Mouse (Mus musculus): Measurements from ENCODE around the gene Thsd4. TPM values are rescaled to one million over a fixed set of nuclear protein-coding genes. Genes with fewer than 3 reads are reported as not detected.

The Thsd4 gene
- polyA plus RNA-seq, 1 experiment from 2014 or later = 20.2 TPM

DNA sequence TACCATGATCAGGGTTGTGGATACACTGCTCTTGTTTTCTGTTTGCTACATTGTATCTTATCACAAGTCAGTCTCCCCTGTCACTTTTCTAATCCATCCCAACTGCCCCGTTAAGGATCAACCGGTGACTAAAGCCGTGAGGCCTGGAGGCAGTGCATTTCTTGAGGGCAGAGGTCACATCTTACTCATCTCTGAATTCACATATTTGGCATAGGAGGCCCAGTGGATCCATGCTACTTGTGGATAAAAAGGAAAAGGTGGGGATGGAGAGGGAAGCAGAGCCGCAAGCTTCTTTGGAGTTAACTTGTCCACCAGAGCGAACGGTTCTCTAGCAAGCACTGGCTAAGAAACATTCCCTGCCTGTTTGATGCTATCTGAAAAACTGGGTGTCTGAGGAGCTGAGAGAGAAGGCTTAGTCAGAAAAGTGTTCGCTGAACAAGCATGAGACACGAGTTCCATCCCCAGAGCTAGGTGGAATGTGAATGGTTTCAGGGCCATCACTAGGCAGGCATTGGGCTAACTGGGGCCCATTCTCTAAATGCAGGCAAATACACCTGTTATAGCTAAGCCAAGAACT lies 211.0 kb downstream of the Thsd4 start:
- Histone ChIP-seq H3K27me3 (replicated peaks; ENCODE audit: control insufficient read depth, insufficient read depth, low read length) (no peaks in the 10 kb centered on the region), H3K9ac (ENCODE audit: low read depth, low read length) (no peak overlapping the region), H3K9me3 (ENCODE audit: control insufficient read depth, low read length) (no peaks in the 10 kb centered on the region), H3K36me3 (ENCODE audit: control insufficient read depth, insufficient read depth, low read length) (no peaks in the 10 kb centered on the region), H3K4me3 (ENCODE audit: low read length) (no peak overlapping the region), H3K4me1 (ENCODE audit: control insufficient read depth, insufficient read depth, low read length) (peaks cover 51% of the 10 kb centered on the region), H3K4me2 (ENCODE audit: low read depth, low read length) (no peak overlapping the region), H3K27ac (ENCODE audit: low read length) (peak overlapping the region; percentile 37)
- 67% methylated on average over 8 of the region's 8 CpGs for WGBS
- ATAC-seq = no peak

DNA sequence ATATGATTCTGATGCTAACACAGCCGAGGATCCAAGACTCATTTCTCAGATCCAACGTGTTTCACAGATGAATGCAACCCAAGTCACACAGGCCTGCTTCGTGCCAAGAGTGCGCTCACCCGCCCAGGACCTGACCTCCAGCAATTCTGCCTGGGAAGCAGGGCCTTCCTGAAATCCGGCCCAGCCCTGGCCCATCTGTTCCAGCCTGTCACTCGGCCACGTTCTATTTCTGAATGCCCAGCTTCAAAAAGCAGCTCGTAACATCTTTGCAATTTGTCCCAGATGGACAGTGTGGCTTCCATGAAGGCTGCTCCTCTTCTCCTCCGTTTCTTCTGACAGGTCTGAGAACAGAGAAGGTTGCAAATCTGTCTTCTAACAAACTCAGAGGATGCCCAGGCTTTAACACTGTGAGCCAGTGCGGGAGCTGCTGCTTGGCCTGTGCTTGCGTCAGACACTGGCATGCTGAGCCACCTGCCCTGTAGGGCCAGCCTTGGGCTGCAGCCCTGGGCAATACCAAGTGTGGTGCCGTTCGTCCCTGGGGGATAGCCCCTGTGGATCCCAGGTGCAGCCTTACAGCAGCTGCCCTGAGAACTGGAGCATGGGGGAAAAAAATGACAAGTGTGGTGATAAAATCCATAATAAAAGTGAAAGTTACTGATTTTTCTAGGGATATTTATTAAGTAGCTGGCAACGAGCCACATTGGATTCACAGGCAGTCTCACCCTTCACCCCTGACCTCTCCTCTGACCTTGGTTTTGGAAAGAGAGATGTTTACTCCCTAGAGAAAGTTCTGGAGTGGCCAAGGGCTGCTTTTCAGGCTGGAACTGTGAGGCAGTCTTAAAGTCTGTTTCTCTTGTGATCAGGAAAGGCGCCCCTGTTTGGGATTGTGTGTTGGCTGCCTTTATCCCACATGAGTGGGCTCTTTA lies 211.8 kb downstream of the Thsd4 start:
- no peaks in the 10 kb centered on the region for H3K9me3 ChIP-seq (ENCODE audit: control insufficient read depth, low read length)
- peak overlapping the region; percentile 37 for H3K27ac ChIP-seq (ENCODE audit: low read length)
- no peak overlapping the region for H3K4me3 ChIP-seq (ENCODE audit: low read length)
- 0 out of 2 replicates have a peak overlapping the region, but pooled peaks have one; percentile 34 for H3K9ac ChIP-seq (ENCODE audit: low read depth, low read length)
- ATAC-seq = no peak
- no peaks in the 10 kb centered on the region for H3K36me3 ChIP-seq (ENCODE audit: control insufficient read depth, insufficient read depth, low read length)
- 57% methylated on average over 16 of the region's 16 CpGs for WGBS
- H3K4me1 ChIP-seq (ENCODE audit: control insufficient read depth, insufficient read depth, low read length) = peaks cover 54% of the 10 kb centered on the region
- no peaks in the 10 kb centered on the region for H3K27me3 ChIP-seq (replicated peaks; ENCODE audit: control insufficient read depth, insufficient read depth, low read length)
- no peak overlapping the region for H3K4me2 ChIP-seq (ENCODE audit: low read depth, low read length)

DNA sequence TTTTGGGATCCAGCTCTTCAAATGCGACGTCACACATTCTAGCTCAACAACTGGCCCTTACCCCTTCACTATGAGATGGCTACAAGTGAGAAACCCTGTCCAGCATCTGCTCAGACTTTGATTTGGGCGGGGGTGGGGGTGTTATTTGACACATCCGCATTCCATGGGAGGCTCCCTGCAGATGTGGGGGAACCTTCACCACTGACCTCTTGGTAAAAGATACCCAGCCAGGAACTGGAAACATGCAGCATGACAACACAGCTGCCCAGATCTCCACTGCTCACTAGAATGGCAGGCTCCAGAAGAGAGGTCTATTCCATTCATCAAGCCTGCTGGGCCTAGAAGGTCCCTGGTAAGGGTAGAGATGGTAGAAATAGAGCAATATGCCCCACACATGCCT lies 213.7 kb downstream of the Thsd4 start:
- Histone ChIP-seq H3K36me3 (ENCODE audit: control insufficient read depth, insufficient read depth, low read length) (no peaks in the 10 kb centered on the region), H3K9me3 (ENCODE audit: control insufficient read depth, low read length) (no peaks in the 10 kb centered on the region), H3K27ac (ENCODE audit: low read length) (peak overlapping the region; percentile 90), H3K9ac (ENCODE audit: low read depth, low read length) (no peak overlapping the region), H3K4me1 (ENCODE audit: control insufficient read depth, insufficient read depth, low read length) (peaks cover 58% of the 10 kb centered on the region), H3K4me2 (ENCODE audit: low read depth, low read length) (no peak overlapping the region), H3K27me3 (replicated peaks; ENCODE audit: control insufficient read depth, insufficient read depth, low read length) (no peaks in the 10 kb centered on the region), H3K4me3 (ENCODE audit: low read length) (no peak overlapping the region)
- ATAC-seq = no peak
- 84% methylated on average over 4 of the region's 4 CpGs for WGBS

DNA sequence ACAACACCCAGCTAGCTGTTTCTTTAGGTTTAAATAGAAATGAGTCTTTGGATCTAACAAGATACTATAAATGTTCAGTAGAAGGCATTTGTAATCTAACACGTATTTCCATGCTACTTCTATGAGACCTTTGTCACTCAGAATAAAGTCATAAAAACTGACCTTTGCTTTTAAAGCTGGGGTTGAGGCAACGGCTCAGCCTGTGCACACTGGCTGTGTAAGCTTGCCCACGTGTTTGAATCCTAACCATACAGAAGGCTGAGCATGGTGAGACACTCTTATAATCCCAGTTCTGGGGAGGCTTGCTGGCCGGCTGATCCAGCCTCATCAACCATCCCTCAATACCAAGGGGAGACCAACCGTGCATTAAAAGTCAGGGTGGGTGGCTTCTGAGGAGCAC lies 214.4 kb downstream of the Thsd4 start:
- H3K4me1 ChIP-seq (ENCODE audit: control insufficient read depth, insufficient read depth, low read length) = peaks cover 51% of the 10 kb centered on the region
- no peak overlapping the region for H3K4me2 ChIP-seq (ENCODE audit: low read depth, low read length)
- H3K27ac ChIP-seq (ENCODE audit: low read length) = peak overlapping the region; percentile 90
- 62% methylated on average over 5 of the region's 5 CpGs for WGBS
- H3K9me3 ChIP-seq (ENCODE audit: control insufficient read depth, low read length) = no peaks in the 10 kb centered on the region
- no peak overlapping the region for H3K4me3 ChIP-seq (ENCODE audit: low read length)
- no peaks in the 10 kb centered on the region for H3K36me3 ChIP-seq (ENCODE audit: control insufficient read depth, insufficient read depth, low read length)
- ATAC-seq = peak; percentile 81
- H3K27me3 ChIP-seq (replicated peaks; ENCODE audit: control insufficient read depth, insufficient read depth, low read length) = no peaks in the 10 kb centered on the region
- H3K9ac ChIP-seq (ENCODE audit: low read depth, low read length) = no peak overlapping the region

DNA sequence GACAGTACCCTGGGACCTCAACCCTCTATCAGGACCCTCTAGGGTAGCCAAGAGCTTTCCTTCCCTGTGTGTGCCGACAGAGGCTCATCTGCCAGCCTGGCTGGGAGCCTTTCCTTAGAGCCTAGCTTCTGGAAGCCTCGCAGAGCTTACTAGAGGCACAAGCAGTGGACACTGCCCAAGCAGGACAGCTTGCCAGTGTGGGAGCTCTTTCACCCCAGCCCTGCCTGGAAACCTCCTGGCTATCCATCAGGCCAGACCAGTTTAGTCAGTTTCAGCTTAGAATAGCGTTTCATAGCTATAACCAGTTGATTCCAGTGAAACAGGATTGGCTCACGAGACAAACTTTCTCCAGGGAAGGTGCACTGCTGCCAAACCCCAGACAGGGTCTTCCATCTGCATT lies 215.6 kb downstream of the Thsd4 start:
- H3K36me3 ChIP-seq (ENCODE audit: control insufficient read depth, insufficient read depth, low read length) = no peaks in the 10 kb centered on the region
- 66% methylated on average over 4 of the region's 4 CpGs for WGBS
- peak overlapping the region; percentile 48; the same call in 1 of the 2 replicates for H3K9ac ChIP-seq (ENCODE audit: low read depth, low read length)
- H3K27me3 ChIP-seq (replicated peaks; ENCODE audit: control insufficient read depth, insufficient read depth, low read length) = no peaks in the 10 kb centered on the region
- H3K4me2 ChIP-seq (ENCODE audit: low read depth, low read length) = no peak overlapping the region
- H3K9me3 ChIP-seq (ENCODE audit: control insufficient read depth, low read length) = no peaks in the 10 kb centered on the region
- ATAC-seq = peak; percentile 27; the same call in 1 of the 2 replicates
- peaks cover 41% of the 10 kb centered on the region for H3K4me1 ChIP-seq (ENCODE audit: control insufficient read depth, insufficient read depth, low read length)
- H3K27ac ChIP-seq (ENCODE audit: low read length) = peak overlapping the region; percentile 90
- no peak overlapping the region for H3K4me3 ChIP-seq (ENCODE audit: low read length)

DNA sequence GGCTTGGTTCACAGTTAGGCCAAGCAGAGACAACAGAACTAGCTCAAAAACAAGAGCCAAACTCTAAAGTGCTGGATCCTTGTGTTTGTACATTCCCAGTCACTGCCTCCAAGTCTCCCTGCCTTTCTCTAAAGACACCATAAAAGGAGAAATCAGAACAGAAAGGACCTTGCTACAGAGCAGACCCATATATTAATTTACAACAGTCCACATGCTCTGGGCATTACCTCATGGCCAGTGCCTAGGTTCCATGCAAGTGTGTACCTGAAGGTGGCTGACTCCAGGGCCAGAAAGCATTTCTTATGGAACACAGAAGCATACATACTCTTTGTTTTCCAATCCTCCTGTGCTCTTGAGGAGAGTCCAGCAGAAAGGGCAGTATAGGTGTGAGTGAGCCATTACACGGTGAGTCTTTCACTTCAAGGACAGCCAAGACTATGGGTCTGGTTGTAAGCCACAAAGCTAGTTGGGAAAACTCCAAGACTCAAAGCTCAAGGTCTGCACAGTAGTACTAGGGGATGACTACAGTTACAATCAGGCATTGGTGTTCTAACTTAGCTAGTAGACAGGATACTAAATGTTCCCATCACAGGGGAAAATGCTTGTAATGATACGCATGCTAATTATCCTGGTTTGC lies 216.5 kb downstream of the Thsd4 start:
- Histone ChIP-seq H3K27ac (ENCODE audit: low read length) (peak overlapping the region; percentile 67), H3K4me2 (ENCODE audit: low read depth, low read length) (no peak overlapping the region), H3K36me3 (ENCODE audit: control insufficient read depth, insufficient read depth, low read length) (no peaks in the 10 kb centered on the region), H3K4me3 (ENCODE audit: low read length) (no peak overlapping the region), H3K9me3 (ENCODE audit: control insufficient read depth, low read length) (0 out of 2 replicates have a peak, but pooled peaks cover 3% of the 10 kb centered on the region), H3K9ac (ENCODE audit: low read depth, low read length) (no peak overlapping the region), H3K27me3 (replicated peaks; ENCODE audit: control insufficient read depth, insufficient read depth, low read length) (no peaks in the 10 kb centered on the region), H3K4me1 (ENCODE audit: control insufficient read depth, insufficient read depth, low read length) (peaks cover 33% of the 10 kb centered on the region)
- WGBS = 82% methylated on average over 2 of the region's 2 CpGs
- ATAC-seq = peak; percentile 56

DNA sequence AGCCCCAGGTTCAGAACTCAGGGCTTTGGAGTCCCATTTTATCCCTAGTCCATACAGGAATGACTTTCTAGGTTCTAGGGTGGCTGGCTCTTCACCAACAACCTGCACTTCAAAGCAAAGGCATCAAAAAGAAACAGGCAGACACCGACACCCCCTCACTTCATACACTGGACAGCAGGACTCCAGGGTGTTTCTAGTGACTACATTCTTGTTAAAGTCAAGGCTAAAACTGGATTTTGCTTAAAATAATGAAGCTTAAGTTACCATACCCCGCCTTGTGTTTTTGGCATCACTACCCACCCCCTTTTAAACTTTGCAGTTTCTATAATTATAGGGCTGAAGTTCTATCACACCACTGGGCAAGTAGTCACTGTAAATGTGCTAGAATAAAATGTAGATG lies 225.6 kb downstream of the Thsd4 start:
- H3K4me3 ChIP-seq (ENCODE audit: low read length) = no peak overlapping the region

DNA sequence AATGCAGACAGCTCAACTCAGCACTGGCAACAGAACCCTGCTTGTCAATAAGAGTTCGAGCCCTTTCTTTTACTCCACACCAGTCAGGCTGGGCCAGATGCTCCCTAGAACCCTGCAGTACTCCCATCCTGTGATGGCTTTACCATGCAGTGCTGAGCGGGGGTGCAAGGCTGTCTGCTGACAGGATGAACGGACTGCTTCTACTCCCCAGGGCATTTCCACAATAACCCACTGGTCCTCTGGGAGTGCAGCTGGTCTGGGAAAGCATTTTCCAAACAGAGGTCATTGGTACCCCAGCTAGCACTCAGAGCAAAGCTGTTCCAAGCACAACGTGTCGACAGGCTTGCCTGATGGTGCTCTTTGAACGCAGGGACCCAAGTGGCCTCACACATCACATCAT lies 226.6 kb downstream of the Thsd4 start:
- Histone ChIP-seq H3K9ac (ENCODE audit: low read depth, low read length) (no peak overlapping the region), H3K4me2 (ENCODE audit: low read depth, low read length) (no peak overlapping the region), H3K4me3 (ENCODE audit: low read length) (no peak overlapping the region), H3K27me3 (replicated peaks; ENCODE audit: control insufficient read depth, insufficient read depth, low read length) (no peaks in the 10 kb centered on the region), H3K9me3 (ENCODE audit: control insufficient read depth, low read length) (no peaks in the 10 kb centered on the region), H3K4me1 (ENCODE audit: control insufficient read depth, insufficient read depth, low read length) (no peaks in the 10 kb centered on the region), H3K27ac (ENCODE audit: low read length) (no peak overlapping the region), H3K36me3 (ENCODE audit: control insufficient read depth, insufficient read depth, low read length) (no peaks in the 10 kb centered on the region)
- no peak for ATAC-seq
- 55% methylated on average over 6 of the region's 6 CpGs for WGBS

More for the DNA sequence above, 225.6 kb downstream of the Thsd4 start:
- Histone ChIP-seq H3K27me3 (replicated peaks; ENCODE audit: control insufficient read depth, insufficient read depth, low read length) (no peaks in the 10 kb centered on the region), H3K27ac (ENCODE audit: low read length) (no peak overlapping the region), H3K4me1 (ENCODE audit: control insufficient read depth, insufficient read depth, low read length) (no peaks in the 10 kb centered on the region), H3K9me3 (ENCODE audit: control insufficient read depth, low read length) (0 out of 2 replicates have a peak, but pooled peaks cover 3% of the 10 kb centered on the region), H3K4me2 (ENCODE audit: low read depth, low read length) (no peak overlapping the region), H3K9ac (ENCODE audit: low read depth, low read length) (no peak overlapping the region), H3K36me3 (ENCODE audit: control insufficient read depth, insufficient read depth, low read length) (no peaks in the 10 kb centered on the region)
- no peak for ATAC-seq
- 90% methylated on average over 2 of the region's 2 CpGs for WGBS

DNA sequence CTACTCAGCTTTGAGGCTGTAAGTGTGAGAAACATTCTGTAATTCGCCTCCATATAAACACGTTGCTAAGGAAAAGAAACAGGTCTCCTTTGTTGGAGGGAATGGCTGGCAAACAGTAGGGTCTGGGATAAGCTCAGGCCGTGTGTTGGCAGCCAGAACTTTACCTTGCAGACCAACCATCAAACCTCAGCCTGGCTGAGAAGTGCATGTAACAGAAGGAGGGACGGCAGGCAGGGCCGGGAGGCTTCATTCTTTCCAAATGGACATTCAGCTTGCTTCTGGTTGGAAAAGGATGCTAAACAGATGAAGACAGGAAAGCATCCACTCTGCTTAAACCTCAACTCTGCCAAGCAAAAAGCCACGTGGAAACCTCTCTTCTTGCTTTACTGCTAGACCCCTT lies 228.7 kb downstream of the Thsd4 start:
- H3K36me3 ChIP-seq (ENCODE audit: control insufficient read depth, insufficient read depth, low read length) = no peaks in the 10 kb centered on the region; the same call in 1 of the 2 replicates
- no peak for ATAC-seq
- no peak overlapping the region for H3K27ac ChIP-seq (ENCODE audit: low read length)
- H3K4me1 ChIP-seq (ENCODE audit: control insufficient read depth, insufficient read depth, low read length) = no peaks in the 10 kb centered on the region
- H3K9me3 ChIP-seq (ENCODE audit: control insufficient read depth, low read length) = no peaks in the 10 kb centered on the region
- H3K4me3 ChIP-seq (ENCODE audit: low read length) = no peak overlapping the region
- no peak overlapping the region for H3K9ac ChIP-seq (ENCODE audit: low read depth, low read length)
- H3K27me3 ChIP-seq (replicated peaks; ENCODE audit: control insufficient read depth, insufficient read depth, low read length) = no peaks in the 10 kb centered on the region
- no peak overlapping the region for H3K4me2 ChIP-seq (ENCODE audit: low read depth, low read length)
- WGBS = 80% methylated on average over 6 of the region's 6 CpGs
